Mouse (Mus musculus) cortical plate, adult 2 months (tissue): ENCODE data around the gene Gm12830. TPM values are rescaled to one million over a fixed set of nuclear protein-coding genes. Genes with fewer than 3 reads are reported as not detected.

Experiments
- H3K27ac ChIP-seq: fragments of 200-500 bp; 2 replicates; pipeline ENCODE4 v1.5.1; 2012; ENCODE audit warnings: low read length, control low read depth, inconsistent platforms; ENCODE audit not compliant: insufficient read depth
- H3K4me1 ChIP-seq: fragments of 200-500 bp; 2 replicates; pipeline ENCODE4 v1.6.1; 2011; ENCODE audit warnings: low read length; ENCODE audit not compliant: control insufficient read depth, insufficient read depth
- H3K4me3 ChIP-seq: fragments of 200-500 bp; 2 replicates; pipeline ENCODE4 v1.5.1; 2011; ENCODE audit warnings: mild to moderate bottlenecking, low read length, control low read depth; ENCODE audit not compliant: insufficient read depth
- CTCF ChIP-seq: fragments of 200-500 bp; IDR thresholded peaks from 2 replicates; pipeline ENCODE4 v1.5.1; 2011; ENCODE audit warnings: mild to moderate bottlenecking, control low read depth, low read length; ENCODE audit not compliant: insufficient read depth; ENCODE audit errors: extremely low read depth
- POLR2A ChIP-seq: fragments of 200-500 bp; IDR thresholded peaks from 2 replicates; pipeline ENCODE4 v1.6.1; 2011; ENCODE audit warnings: mild to moderate bottlenecking, low read length, control low read depth; ENCODE audit not compliant: insufficient read depth; ENCODE audit errors: extremely low read depth
- polyA plus RNA-seq: library from polyadenylated mRNA; depleted of rRNA; stranded (reverse); fragments of >200 nt; gene quantifications from 2 replicates; pipeline ENCODE4 v1.2.3, GENCODE M21; 2012

Gm12830 gene
- polyA plus RNA-seq, 1 experiment = not detected

DNA sequence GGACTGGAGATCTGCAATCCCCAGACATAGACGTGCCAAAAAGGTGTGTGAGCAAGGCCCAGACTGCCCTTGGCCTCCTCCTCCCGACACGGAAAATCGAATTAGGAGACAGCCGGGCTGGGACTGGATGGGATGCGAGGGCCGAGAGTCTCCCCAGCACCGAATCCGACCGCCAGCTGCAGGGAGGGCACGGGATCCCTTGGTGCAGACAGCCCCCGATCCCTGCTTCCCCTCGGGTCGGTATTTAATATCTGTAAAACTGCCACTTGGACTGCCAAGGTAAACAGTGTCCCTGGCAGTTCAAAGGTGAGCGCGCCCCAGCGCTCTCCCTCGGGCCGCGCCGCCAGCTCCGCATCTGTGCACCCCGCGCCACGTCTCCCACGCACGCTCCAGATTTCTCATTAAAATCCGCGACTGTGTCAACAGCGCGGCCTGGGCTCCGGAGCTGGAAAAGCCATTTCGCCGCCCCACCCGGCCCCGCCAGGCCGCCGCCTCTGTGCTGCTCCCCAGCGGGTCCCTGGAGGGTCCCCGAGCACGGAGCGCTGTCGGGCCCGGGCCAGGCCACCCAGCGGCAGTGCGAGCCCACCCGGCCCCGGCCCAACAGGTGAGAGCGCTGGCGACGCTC, 21.7 kb downstream of the Gm12830 start:
- Histone ChIP-seq H3K4me3 (no peak overlapping the region), H3K27ac (no peak overlapping the region), H3K4me1 (no peaks in the 10 kb centered on the region)
- TF ChIP-seq POLR2A (no peak), CTCF (no peak)

DNA sequence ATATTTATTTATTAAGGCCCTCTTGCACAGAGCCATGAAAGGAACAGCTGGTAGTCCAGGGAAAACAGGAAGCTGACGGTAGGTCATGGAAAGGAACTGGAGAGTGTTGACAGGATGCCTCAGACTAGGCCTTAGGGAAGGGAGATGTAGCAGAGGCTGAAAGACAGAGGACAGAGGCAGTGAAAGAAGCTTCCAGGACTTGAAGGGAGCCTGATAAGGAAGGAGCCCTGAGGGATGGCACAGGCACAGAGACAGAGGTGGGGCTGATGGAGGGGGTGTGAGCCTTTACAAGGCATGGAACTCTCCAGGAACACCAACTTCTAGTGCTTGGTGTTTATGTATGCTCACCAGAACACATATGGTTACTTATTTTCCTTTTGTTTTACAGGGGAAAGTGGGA, 23.1 kb downstream of the Gm12830 start:
- no peaks in the 10 kb centered on the region for H3K4me1 ChIP-seq
- no peak for TF ChIP-seq CTCF
- no peak for TF ChIP-seq POLR2A
- H3K27ac ChIP-seq = no peak overlapping the region
- no peak overlapping the region for H3K4me3 ChIP-seq

DNA sequence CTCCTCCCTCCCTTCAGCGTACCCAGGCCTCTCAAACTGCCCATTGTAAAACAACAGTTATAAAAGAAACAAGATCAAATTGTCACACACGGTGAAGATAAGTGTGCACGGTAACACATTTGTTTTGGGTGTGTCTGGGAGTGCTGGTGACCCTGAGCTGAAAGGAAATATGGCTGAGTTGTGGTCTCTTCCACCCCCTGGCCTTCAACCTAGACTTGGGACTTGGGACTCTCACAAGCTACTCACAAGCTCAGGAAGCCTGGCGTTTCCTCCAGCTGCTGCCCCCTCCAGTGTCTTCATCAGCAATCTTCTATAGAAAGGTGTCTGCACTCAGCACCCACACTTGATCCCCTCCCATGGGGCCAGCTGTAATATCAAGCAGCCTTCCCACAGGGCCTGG, 24.1 kb downstream of the Gm12830 start:
- TF ChIP-seq CTCF (no peak), POLR2A (no peak)

DNA sequence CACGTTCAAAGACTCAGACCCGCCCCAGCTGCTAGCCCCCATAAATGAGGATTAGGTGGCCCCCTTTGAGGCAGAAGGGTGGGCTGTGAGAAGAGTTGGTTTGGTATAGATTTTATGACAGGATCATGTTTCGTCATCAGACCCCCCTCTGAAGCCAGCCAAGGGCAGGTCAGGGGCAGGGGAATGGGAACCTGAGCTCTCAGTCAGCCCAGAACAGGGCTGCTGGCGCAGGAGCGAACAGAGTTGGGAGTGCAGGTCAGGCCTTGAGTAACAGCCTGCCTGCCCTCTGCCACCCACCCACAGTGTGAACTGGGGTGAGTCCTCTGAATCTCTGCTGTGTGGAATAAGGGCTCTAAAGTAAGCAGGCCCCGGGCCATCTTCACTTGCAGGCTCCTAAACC, 25.2 kb downstream of the Gm12830 start:
- Histone ChIP-seq H3K4me3 (no peak overlapping the region), H3K4me1 (no peaks in the 10 kb centered on the region), H3K27ac (no peak overlapping the region)
- TF ChIP-seq POLR2A (no peak), CTCF (no peak)

More for the DNA sequence above, 24.1 kb downstream of the Gm12830 start:
- no peak overlapping the region for H3K4me3 ChIP-seq
- no peak overlapping the region for H3K27ac ChIP-seq
- no peaks in the 10 kb centered on the region for H3K4me1 ChIP-seq

DNA sequence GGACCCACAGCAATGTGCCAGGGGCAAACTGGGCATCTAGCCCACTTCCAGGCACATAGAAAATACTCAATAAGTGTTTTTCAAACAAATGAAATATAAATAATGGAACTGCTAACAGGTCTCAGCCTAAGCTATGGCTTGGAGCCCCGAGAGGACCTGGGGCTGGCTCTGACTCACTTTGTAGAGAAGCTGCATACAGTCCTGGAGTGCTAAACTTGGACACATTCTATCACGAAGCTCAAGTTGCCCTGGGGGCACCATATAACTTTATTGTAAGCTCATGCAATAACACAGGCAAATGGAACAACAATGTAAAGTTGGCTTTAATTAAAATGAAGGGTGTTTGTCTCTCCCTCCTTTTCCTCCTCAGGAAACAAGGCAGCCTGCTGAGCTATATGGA, 32.4 kb downstream of the Gm12830 start:
- Histone ChIP-seq H3K4me1 (no peaks in the 10 kb centered on the region), H3K4me3 (no peak overlapping the region), H3K27ac (no peak overlapping the region)
- TF ChIP-seq CTCF (no peak), POLR2A (no peak)

DNA sequence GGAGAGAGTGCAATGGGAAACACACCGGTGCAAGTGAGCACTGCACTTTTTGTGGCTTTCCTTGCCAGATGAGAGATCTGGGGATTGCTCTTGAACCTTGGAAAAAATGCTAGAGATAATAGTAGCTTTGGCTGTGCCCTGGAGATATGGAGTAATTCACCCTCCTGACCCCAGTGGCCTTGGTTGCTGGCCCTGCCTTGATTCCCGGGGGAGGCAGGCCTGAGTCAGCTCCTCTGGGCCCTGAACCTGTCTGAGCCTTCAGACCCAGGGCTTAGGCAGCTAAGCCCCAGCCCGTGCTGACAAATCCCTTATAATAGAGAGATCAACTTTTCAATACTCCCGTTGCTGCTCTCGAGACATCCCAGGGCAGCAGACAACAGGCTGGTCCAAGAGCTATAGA, 36.9 kb downstream of the Gm12830 start:
- no peak overlapping the region for H3K27ac ChIP-seq
- no peak overlapping the region for H3K4me3 ChIP-seq
- TF ChIP-seq CTCF (no peak), POLR2A (no peak)
- H3K4me1 ChIP-seq = no peaks in the 10 kb centered on the region

DNA sequence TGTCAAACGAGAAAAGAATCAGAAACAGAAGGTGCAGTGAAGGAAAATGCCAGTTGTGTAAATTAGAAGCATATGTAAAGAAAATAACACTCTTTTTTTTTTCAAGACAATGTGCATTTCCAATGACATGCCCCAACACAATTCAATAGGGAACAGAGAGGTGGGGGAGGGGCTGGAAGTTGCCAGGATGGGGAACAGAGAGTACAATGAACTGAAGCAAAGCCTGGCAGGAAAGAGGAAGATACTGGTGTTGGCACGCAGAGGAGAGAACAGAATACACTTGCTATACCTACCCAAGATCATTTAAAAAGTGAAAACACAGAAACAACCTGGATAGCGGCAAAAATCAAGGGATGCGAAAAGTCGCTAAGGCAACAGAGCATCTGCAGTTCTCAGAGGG, 41.6 kb downstream of the Gm12830 start:
- no peaks in the 10 kb centered on the region for H3K4me1 ChIP-seq
- H3K27ac ChIP-seq = no peak overlapping the region
- no peak overlapping the region for H3K4me3 ChIP-seq
- TF ChIP-seq CTCF (no peak), POLR2A (no peak)

DNA sequence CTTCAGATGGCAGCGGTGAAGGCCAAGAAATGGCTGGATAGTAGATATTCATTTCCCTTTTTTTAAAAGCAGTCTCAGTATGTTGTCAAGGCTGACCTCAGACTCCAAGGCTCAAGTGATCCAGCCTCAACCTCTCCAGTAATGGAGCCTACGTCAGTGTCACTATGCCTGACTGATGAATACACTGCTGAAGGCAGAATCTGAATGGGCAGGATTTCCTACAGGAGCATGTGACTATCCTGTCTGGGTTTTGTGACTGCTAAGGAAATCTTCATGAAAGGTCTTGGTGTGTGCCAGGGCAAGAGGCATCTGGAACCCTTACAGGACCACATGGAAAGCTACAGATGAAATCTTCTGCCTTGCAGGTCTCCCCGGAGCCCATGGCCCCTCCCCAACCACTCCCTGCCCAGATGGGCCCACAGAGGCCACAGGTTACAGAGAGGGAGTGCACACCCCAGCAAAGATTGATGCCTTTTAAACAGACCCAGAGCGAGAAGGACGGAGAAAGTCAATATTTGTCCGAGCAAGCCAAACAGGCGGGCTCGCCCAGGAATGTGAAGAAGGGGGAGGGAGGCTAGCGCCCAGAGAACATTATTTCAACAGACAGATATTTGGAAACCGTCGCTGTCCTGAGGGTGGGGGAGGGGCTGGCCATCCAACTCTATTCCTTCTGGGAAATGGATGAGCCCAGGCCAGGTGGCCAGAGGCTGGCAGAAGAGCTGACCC, 48.4 kb downstream of the Gm12830 start:
- Histone ChIP-seq H3K27ac (no peak overlapping the region), H3K4me3 (no peak overlapping the region), H3K4me1 (no peaks in the 10 kb centered on the region)
- TF ChIP-seq CTCF (no peak), POLR2A (no peak)

DNA sequence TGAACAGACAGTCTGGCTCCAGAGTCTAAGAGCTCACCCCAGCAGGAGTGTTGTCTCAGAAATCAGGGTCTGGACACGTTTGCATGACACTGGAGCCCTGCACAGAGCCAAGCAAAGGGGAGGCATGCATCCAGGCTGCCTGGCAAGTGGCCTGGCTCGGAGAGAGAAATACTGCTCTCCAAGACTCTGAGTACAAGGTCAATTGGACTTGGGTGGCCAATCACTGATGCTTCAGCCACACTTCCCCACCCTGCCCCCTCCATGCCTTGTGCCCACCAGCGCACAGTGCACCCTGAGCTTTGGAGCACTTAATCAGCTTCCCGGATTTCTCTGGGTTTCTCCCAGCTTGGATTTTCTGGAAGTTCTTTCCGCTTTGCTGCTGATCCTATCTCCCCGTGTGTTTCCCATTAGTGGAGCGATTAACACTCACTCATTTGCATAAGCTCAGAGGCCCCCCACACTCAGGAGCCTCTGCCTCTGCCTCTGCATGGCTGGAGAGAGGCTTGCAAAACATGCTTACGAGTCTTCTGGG, 55.0 kb downstream of the Gm12830 start:
- TF ChIP-seq POLR2A = no peak
- TF ChIP-seq CTCF = no peak
- H3K4me3 ChIP-seq = no peak overlapping the region
- no peaks in the 10 kb centered on the region for H3K4me1 ChIP-seq
- H3K27ac ChIP-seq = no peak overlapping the region

DNA sequence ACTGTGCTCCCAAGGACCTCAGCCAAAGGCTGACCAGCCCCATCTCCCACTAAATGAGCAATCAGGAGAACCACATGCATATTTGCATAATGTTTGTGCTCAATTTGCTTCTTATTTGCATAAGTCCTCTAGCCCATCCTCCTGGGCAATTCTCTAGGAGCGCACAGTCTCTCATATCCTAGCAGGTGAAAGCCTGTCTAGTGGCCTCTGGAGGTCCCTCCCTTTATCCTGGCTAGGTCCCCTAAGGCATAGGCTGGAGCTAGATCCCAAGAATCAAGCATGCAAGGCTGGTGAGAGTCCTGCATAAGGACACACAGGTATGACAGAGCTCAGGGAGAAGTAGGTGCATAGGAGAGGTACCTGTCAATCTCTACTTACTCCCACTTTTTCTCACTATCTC, 60.7 kb downstream of the Gm12830 start:
- no peak overlapping the region for H3K27ac ChIP-seq
- TF ChIP-seq CTCF = no peak
- no peak for TF ChIP-seq POLR2A
- H3K4me1 ChIP-seq = no peaks in the 10 kb centered on the region
- H3K4me3 ChIP-seq = no peak overlapping the region
